Mouse (Mus musculus) yolk sac, embryonic 10.5 days (tissue): Measurements from ENCODE around the gene Adamts7.
A peak's percentile ranks its signal among the peaks of the same experiment; 100 is the strongest.

ENCODE experiments used
- DNase-seq: peaks from one replicate; pipeline ENCODE4 v3.0.0-alpha.2; 2017; ENCODE audit warnings: low spot score

The Adamts7 gene

DNA sequence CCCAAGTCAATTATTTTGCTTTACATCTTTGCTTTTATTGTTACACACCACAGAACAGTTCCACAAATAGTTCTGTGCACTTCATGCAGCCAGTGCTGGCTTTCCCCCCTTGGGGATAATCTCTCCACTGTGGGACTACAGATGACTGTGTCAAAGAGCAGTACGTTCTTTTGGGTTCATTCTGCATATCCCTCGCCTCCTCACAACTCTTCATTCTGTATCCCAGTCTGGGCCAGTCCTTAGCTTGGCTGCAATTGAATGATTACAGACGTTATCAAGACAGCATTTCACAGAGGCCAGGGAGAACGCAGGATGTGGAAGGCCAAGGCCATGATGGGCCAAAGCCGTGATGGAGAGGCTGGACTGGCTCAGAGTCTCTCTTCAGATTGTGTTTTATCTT lies 16.0 kb upstream of the Adamts7 start:
- DNase-seq = no peak

DNA sequence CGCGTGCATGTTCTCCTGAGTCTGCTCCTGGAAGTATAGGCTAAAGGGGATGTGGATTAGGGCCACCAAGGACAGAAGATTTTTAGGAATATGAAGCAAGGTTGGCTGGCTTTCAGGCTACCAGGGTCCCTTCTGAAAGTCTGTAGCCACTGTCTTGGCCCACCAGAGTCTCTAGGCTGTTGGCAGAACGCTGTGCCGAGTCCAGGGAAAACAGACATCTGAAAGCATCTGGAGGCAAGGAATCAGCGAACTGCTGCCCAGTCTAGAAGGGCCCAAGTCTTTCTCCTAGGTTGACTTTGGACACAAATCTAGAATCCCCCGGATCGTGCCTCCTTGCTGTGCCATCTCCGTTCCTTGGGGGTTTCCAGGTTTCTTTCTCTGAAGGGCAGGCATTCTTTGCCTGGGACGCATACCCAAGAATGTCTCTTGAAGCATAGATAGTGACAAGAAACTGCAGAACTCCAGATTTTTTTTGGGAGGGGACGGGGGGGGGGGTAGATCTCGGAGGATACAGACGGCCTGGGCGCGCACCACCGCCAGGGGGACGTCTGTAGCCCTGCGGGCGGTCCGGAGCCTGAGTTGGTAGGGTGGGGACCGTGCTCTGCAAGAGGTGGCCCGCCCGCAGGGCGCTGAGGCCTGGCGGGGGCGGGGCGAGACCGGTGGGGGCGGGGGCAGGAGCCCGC lies 485 bp upstream of the Adamts7 start:
- DNase-seq = peak; percentile 62

DNA sequence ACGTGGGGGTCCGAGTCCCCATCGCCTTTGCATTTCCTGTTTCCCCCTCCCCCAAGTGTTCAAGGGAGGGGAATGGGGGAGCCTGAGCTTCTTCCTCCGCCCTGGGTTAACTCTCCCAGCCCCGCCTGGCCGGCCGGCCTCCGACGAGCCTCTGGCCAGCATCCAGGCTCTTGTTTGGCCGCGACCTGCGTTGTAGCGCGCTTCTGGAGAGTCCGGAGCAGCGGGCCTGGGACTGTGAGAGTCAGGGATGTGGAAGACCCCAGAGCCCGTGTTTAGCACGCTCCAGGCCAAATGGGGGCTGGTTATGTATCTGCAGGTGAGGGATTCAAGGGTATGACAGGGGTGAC lies 853 bp downstream of the Adamts7 start:
- DNase-seq = peak; percentile 24

DNA sequence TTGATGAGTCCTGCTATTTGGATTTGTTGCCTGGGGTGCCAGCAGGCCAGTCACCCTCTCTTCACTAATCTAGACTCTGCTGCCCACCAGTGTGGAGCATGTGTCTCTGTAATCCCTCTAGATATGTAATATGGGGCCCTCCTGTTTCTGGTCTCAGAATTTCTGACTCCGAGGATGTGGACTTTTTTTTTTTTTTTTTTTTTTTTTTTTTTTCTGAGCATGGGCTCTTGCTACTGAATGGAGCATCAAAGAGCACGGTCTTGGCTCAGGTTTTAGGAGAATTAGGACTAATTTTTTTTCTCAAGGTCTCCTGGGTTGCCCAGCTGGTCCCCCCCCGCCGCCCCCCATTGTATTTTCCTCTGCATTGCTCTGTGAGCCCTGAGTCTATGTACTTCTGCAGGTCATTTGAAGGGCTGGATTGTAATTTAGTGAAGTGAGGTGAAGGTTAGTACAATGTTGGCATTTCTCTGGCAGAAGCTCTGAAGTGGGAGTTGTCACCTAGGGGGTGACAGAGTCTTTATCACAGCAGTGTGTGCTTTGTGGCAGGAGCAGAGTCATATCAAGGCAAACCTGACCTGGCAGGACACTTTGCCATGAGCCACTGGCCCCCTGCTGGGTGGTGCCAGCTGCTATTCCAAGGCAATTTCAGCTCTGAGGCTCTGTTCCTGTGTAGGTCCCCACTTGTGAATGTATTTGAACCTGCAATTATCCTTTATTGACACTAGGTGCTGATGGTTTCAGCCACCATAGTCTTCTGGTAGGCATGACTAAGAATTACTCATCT lies 2.0 kb downstream of the Adamts7 start:
- no peak for DNase-seq

DNA sequence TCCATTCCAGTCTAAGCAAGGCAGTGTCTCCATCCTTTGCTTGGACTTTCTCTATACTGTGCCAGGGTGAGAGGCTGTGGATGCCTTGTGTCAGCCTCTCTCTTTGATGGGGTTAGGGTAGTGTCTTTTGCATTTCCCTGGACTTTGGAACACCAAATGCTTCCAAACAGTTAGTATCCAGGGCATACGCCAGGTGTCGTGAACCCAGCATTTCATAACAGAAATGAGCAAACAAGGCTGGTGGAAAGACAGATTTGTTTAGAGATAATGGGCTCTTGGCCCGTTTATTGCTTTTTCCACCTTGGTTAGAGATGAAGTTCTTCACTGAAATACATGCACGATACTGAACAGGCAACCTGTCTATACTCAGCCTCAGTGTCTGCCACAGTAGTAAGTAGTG lies 2.7 kb downstream of the Adamts7 start:
- DNase-seq = no peak

DNA sequence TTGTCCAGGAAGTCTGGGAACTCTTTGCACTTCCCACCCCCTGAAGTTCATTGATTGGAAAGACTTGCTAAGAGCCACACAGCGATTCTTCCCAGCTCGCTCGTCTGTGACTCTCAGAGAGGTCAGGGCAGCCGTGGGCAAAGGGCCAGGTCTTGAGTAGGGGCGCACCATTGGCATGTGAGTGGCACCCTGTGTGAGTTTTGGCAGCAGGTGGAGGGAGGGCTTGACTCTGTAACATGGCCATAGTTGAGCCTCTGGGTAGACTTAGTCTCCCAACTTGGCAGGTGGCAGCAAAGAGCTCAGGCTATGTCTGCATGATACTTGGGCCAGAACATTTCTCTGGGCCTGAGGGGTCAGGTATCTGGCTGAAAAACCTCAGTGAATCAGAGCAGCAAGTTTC lies 3.7 kb downstream of the Adamts7 start:
- DNase-seq = no peak

DNA sequence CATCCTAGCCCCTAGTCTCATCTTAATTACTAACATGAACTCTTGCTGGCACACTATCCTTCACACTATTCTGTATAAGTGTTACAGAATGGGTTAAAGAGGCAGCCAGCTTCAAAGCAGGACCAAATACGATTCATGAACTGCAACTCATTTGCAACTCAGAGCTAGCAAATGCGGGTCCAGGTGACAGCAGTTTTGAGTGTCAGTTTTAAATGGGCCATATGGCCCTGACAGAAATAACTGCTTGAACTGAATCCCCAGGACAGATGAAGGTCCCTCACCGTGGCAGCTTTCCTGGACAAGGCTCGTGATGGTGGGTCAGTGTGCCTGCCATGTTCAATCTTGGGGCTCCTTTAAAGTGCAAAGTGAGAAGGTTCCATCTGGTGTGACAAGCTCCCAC lies 7.1 kb downstream of the Adamts7 start:
- no peak for DNase-seq

DNA sequence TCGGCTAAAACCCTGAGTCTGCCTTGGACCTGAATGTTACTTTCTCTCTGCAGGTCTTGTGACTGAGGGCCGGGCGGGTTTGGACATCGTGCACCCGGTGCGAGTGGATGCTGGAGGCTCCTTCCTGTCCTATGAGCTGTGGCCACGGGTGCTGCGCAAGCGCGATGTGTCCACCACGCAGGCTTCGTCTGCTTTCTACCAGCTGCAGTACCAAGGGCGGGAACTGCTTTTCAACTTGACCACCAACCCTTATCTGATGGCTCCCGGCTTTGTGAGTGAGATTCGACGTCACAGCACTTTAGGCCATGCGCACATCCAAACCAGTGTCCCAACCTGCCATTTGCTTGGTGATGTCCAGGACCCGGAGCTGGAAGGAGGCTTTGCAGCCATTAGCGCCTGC lies 8.6 kb downstream of the Adamts7 start:
- DNase-seq = no peak

DNA sequence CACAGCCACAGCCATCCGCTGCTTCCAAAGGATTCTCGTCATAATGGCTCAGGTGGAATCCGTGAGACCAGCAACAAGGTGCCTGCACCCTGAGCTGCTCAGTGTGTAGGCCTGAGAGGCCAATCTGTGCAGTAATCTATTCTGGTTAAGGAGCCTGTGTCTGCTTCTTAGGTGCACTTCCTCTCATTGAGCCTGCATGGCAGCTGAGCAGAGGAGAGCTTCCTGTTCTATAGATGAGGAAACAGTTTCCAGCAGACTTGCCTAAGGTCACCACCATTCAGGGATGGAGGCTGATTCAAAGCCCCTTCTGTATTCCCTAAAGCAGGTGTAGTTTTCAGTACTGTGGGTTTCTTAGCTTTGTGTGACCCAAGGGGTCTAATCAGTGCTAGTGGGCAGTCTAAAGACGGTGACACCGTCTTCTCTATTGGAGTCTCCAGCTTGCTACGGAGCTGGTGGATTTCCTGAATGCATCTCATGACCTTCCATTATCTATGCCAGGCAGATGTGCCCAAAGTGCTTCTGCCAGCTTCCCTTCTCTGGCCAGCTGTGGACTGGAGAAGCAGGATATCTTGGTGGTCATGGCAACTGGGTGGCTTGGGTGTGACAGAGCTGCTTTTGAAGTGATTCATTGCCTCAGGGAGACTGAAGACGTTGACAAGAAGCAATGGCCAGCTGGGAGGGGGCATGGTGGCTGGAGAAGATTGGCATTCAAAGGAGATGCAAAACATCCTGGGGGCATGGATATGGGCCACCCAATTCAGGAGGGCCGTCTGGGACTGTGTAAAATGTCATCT lies 9.9 kb downstream of the Adamts7 start:
- DNase-seq = no peak

DNA sequence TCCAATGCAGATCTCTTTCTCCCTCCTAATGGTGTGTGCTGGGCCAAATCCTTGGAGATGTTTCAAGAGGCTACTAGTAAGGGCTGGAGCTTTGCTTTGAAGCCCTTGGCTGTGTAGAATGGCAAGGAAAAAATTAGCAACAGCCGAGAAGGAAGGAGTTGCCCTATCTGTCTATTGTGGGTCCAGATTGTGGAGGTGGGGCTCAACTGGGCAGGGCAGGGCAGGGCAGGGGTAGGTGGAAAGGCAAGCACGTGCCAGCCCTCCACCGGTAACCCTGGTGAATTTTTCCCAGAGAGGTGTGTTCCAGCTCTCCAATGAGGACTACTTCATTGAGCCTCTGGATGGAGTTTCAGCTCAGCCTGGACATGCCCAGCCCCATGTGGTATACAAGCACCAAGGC lies 10.5 kb downstream of the Adamts7 start:
- DNase-seq = no peak

DNA sequence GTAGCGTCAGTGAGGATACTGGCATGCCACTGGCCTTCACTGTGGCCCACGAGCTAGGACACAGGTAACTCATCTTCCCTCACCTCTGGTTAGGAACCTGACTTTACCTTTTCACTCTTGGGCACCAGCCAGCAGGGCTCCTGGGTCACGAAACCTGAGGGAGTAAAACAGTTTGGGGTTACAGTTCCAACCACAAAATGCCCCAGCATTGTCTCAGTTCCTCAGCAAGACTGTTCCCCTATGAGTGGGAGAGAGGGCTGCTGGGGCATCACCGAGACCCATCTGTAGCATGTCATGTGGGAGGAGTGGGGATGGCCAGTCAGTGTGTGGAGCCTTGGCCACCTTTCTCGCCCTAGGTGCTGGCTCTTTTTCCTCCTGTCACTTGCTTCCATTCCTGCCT lies 16.5 kb downstream of the Adamts7 start:
- no peak for DNase-seq

DNA sequence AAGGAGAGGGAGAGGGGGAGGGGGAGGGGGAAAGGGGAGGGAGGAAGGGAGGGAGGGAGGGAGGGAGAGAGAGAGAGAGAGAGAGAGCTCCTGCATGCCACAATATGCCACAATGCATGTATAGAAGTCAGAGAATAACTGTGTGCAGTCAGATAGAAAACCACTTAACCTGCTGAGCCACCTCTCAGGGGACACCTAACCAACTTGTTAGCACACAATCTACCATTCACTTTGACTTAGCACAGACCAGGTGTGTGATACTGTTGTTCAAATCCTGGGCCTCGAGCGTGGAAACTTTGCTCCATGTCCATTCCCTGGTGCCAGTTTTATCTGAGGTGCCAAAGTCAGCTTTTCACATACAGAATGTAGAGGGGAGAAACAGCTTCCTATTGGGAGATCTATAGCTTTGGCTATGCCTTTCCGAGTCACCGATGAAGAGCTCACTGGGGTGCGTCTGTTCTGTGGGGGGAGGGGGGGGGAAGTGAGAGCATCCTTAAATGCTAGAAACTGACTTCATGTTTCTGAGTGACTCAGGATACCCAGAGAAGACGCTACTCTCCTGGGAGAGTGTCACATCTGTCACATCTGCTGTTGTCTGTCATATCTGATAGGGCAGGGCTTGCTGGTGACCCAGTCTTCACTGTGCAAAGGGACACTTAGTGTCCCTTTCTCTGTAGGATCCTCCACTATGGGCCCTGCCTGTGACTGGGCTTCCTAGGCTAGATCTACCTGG lies 19.0 kb downstream of the Adamts7 start:
- DNase-seq = no peak

DNA sequence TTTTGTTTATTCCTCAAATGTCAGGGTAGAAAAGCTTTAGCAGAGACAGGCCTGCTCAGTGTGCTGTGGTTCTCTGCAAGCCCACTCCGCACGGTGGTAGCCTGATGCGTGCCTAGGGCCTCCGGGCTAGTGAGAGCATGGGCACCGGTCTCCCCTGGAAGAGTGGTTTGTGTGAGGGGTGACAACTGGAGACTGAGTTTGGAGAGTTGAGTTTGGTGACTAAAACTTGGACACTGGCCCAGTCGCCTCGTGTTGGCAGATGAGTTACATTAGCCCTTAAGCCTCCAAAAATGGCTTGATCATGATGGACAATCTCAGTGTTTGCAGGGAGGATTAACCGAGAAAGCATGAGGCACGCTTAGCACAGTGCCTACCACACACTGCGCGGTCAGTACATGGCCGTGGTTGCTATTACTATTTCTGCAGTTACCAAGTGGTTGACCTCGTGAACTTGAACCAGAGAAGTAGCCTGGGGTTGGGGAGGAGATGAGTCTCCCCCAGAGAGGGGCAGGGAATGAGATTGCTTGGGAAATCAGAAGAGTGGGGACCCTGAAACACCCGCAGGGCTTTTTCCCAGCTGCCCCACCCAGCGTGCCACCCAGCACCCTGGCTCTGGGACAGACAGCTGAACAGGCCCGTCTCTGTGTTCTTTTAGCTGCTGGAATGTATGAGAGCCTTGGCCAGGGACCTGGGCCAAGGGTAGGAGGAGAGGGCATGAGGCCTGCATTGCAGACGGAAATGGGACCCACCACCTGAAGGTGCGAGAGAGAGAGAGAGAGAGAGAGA lies 20.0 kb downstream of the Adamts7 start:
- no peak for DNase-seq

DNA sequence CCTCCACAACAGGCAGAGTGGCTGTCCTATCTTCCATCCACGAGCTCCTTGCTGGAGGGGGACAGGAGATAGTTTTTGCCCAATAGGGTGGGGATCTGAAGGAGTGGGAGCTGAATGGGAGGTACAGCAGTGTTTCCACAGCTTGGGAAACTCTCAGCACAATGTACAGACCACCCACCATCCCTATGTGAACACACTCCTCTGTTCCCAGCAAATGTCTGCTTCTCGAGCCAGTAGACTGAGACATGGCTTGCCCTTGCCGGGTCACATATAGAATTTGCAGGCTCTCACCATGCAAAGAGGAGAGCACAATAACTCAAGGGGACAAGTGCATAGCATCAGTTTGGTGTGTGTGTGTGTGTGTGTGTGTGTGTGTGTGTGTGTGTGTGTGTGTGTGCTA lies 20.7 kb downstream of the Adamts7 start:
- DNase-seq = no peak

DNA sequence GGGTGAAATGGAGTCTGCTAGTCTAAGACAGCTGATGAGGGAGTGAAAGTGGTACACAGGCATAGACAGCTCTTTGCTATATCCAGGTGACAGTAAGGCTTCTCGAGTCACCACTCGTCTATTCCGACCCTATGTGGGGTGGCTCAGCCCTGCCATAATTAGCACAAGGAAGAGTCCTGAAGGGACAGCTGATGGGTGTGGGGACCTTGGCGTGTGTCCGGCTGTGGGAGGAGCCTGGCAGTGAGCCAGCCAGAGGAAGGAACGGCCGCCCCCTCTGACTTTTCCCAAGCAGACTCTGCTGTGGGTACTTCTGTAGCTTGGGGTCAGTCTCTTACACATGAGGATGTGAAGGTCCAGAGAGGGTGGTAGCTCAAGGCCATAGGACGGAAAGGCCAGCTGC lies 21.2 kb downstream of the Adamts7 start:
- DNase-seq = no peak

DNA sequence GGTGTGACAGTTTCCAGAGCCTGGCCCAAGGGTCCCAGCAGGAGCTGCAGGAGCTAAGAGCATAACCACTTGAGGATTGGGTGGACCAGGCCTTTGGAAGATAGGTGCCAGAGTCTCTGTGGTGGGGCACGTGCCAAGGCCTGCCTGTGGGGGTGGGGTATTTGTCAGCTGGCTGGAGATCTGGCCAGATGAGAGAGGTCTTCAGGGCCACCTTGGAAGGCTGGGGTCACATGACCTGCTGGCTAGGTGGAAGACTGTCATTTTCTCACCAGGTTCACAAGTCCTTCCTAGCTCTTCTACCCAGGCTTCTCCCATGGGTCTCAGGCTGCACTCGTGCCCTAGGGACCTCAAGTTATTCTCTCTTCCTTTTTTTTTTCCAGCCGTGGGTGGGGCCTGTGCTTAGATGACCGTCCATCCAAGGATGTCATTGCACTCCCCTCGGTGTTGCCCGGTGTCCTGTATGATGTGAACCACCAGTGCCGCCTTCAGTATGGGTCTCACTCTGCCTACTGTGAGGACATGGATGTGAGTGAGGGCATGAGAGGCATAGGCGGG lies 22.6 kb downstream of the Adamts7 start:
- no peak for DNase-seq

DNA sequence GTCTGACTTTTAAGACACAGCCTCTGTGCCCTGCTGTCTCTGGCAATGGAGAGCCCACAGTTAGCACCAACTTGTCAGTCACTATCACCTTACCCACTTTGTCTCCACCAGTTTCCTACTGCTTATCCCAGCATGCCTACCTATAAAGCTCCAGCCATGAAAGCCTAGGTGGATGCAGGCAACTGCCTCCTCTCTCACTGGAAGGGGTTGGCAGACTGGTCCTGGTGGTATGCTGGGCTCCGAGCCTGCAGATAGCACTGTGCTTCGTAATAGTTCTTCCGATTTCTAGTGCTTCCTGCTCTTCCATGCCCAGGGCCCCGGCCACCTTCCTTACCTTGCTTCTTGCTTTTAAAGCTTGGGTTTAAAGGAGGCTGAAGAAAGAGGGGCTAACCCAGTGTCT lies 26.0 kb downstream of the Adamts7 start:
- DNase-seq = no peak

DNA sequence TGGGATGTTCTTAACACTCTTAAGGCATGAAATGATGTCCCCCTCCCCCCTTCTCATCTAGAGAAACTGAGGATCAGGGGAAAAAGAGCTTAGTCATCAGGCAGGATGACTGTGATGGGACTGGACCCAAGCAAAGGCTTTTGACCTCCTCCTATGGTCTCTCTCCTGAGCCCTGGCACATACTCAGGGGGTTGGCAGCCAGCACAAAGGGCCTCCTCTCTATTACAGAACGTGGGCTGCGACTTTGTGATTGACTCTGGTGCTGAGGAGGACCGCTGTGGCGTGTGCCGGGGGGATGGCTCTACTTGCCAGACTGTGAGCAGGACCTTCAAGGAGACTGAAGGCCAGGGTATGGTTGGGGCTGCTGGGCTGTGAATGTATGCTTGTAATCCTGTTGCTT lies 26.5 kb downstream of the Adamts7 start:
- DNase-seq = no peak

DNA sequence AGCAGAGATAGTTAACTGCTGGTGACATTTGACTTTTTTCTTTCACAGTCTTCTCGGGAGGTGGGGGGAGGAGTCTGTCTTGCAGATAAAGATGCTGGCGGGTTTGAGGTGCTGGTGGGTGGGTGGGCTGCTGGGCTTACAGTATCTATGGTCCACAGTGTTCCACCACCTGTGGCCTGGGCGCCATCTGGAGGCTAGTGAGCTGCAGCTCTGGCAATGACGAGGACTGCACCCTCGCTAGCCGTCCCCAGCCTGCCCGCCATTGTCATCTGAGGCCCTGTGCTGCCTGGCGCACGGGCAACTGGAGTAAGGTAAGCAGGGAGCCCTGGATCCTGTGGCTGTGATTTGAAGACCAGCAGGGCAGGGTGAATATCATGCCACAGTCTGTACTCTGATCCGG lies 32.1 kb downstream of the Adamts7 start:
- no peak for DNase-seq

DNA sequence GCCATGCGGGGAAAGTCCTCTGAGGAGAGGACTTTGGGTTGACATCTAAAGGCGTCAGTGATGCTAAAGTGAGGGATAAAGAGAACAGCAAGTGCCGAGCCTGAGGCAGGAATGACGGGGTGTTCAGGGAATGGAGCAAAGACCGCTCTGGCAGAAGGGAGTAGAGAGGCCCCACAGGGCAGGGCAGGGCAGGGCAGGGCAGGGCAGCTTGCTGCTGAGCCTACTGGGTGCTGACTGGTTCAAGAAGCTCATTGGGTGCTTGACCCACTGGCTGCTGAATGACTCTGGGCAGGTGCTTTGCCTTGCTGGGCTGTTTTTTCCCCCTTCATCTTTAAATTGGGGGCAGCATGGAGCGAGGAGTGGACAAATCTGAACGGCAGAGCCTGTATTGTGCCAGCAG lies 33.4 kb downstream of the Adamts7 start:
- DNase-seq = no peak

DNA sequence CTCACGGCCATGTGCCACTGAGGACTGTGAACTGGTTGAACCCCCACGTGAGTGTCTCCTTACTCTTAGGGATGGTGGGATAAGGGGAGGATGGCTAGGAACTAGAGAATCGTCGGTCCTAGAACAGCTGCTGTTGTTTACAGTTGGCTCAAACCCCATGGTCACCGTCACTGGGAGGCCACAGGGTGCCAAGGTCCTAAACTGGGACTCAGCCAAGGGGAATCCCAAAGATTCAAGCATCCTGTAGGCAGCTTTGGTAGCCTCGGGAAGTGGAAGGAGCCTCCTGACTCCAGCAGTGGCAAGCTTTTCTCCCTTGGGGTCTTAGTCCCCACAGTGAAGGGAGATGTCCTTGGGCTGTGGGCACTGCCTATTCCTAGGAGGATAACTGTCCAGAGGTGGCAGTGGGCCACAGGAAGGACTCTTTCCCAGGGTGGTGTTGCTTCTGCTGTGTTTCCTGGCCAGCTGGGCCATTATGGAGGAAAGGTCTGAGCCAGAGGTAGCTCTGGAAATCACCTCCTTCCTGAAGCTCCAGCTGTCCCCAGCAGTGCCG lies 34.3 kb downstream of the Adamts7 start:
- no peak for DNase-seq
